Mouse (Mus musculus): ENCODE data around the gene Noto. TPM values are rescaled to one million over a fixed set of nuclear protein-coding genes. Genes with fewer than 3 reads are reported as not detected.

Noto gene
- polyA plus RNA-seq, 1 experiment: 2.0 TPM

- no peaks in the 10 kb centered on the region for H3K4me1 ChIP-seq (ENCODE audit: control insufficient read depth, insufficient read depth, low read length)
- TF ChIP-seq POLR2A (IDR thresholded peaks at IDR 0.05; ENCODE audit: borderline replicate concordance, control insufficient read depth, low read depth, low read length) (no peak), CTCF (IDR thresholded peaks at IDR 0.05; ENCODE audit: control insufficient read depth, insufficient read depth, low read length) (no peak)
- 70% methylated on average over 8 of the region's 8 CpGs for WGBS
These were observed 48.3 kb downstream of the Noto start for GRCm38 (mm10) chr6:85471962-85472361.

GRCm38 (mm10) chr6:85472542-85472941 is 48.9 kb downstream of the Noto start:
- 63% methylated on average over 5 of the region's 5 CpGs for WGBS
- no peak for TF ChIP-seq POLR2A (IDR thresholded peaks at IDR 0.05; ENCODE audit: borderline replicate concordance, control insufficient read depth, low read depth, low read length)
- no peak for TF ChIP-seq CTCF (IDR thresholded peaks at IDR 0.05; ENCODE audit: control insufficient read depth, insufficient read depth, low read length)
- Histone ChIP-seq H3K27ac (ENCODE audit: control insufficient read depth, insufficient read depth, low read depth, low read length, poor library complexity) (no peak overlapping the region), H3K4me3 (replicated peaks; ENCODE audit: control insufficient read depth, low read depth, low read length) (no peak overlapping the region), H3K4me1 (ENCODE audit: control insufficient read depth, insufficient read depth, low read length) (no peaks in the 10 kb centered on the region)

More at GRCm38 (mm10) chr6:85471962-85472361, 48.3 kb downstream of the Noto start:
- H3K4me3 ChIP-seq (replicated peaks; ENCODE audit: control insufficient read depth, low read depth, low read length): no peak overlapping the region
- H3K27ac ChIP-seq (ENCODE audit: control insufficient read depth, insufficient read depth, low read depth, low read length, poor library complexity): no peak overlapping the region

- WGBS: 80% methylated on average over 3 of the region's 3 CpGs
- Histone ChIP-seq H3K4me1 (ENCODE audit: control insufficient read depth, insufficient read depth, low read length) (no peaks in the 10 kb centered on the region; the same call in 1 of the 2 replicates), H3K27ac (ENCODE audit: control insufficient read depth, insufficient read depth, low read depth, low read length, poor library complexity) (no peak overlapping the region), H3K4me3 (replicated peaks; ENCODE audit: control insufficient read depth, low read depth, low read length) (no peak overlapping the region)
- TF ChIP-seq POLR2A (IDR thresholded peaks at IDR 0.05; ENCODE audit: borderline replicate concordance, control insufficient read depth, low read depth, low read length) (no peak), CTCF (IDR thresholded peaks at IDR 0.05; ENCODE audit: control insufficient read depth, insufficient read depth, low read length) (no peak)
These were observed 51.9 kb downstream of the Noto start for GRCm38 (mm10) chr6:85475581-85475980.

- Histone ChIP-seq H3K4me1 (ENCODE audit: control insufficient read depth, insufficient read depth, low read length) (no peaks in the 10 kb centered on the region; the same call in 1 of the 2 replicates), H3K27ac (ENCODE audit: control insufficient read depth, insufficient read depth, low read depth, low read length, poor library complexity) (no peak overlapping the region), H3K4me3 (replicated peaks; ENCODE audit: control insufficient read depth, low read depth, low read length) (no peak overlapping the region)
- TF ChIP-seq CTCF (IDR thresholded peaks at IDR 0.05; ENCODE audit: control insufficient read depth, insufficient read depth, low read length) (peak; percentile 63), POLR2A (IDR thresholded peaks at IDR 0.05; ENCODE audit: borderline replicate concordance, control insufficient read depth, low read depth, low read length) (no peak)
- WGBS: 39% methylated on average over 10 of the region's 10 CpGs
These were observed 53.8 kb downstream of the Noto start for GRCm38 (mm10) chr6:85477366-85477917.

GRCm38 (mm10) chr6:85478416-85478815 is 54.7 kb downstream of the Noto start:
- H3K4me3 ChIP-seq (replicated peaks; ENCODE audit: control insufficient read depth, low read depth, low read length): no peak overlapping the region
- H3K4me1 ChIP-seq (ENCODE audit: control insufficient read depth, insufficient read depth, low read length): no peaks in the 10 kb centered on the region; the same call in 1 of the 2 replicates
- WGBS: 48% methylated on average over 14 of the region's 14 CpGs
- TF ChIP-seq POLR2A (IDR thresholded peaks at IDR 0.05; ENCODE audit: borderline replicate concordance, control insufficient read depth, low read depth, low read length): no peak
- TF ChIP-seq CTCF (IDR thresholded peaks at IDR 0.05; ENCODE audit: control insufficient read depth, insufficient read depth, low read length): no peak
- no peak overlapping the region for H3K27ac ChIP-seq (ENCODE audit: control insufficient read depth, insufficient read depth, low read depth, low read length, poor library complexity)

Other genes with a start within 250 kb of the Noto start
- not detected in 2 replicates for gene Emx1, start 236.4 kb upstream of the Noto start, polyA plus RNA-seq (2011; ENCODE audit: insufficient read depth, insufficient read length, low replicate concordance, missing spikeins)
- gene Sfxn5, start 90.5 kb upstream of the Noto start, polyA plus RNA-seq (2011; ENCODE audit: insufficient read depth, insufficient read length, low replicate concordance, missing spikeins): 14.5 and 27.9 TPM in 2 replicates
- 1.7 and 3.8 TPM in 2 replicates for gene Rab11fip5, start 49.3 kb upstream of the Noto start, polyA plus RNA-seq (2011; ENCODE audit: insufficient read depth, insufficient read length, low replicate concordance, missing spikeins)
- gene Smyd5, start 8.1 kb downstream of the Noto start, polyA plus RNA-seq (2011; ENCODE audit: insufficient read depth, insufficient read length, low replicate concordance, missing spikeins): 7.3 and 8.1 TPM in 2 replicates
- gene Cct7, start 27.6 kb downstream of the Noto start, polyA plus RNA-seq (2011; ENCODE audit: insufficient read depth, insufficient read length, low replicate concordance, missing spikeins): 87.1 and 97.5 TPM in 2 replicates
- gene Pradc1, start 28.1 kb downstream of the Noto start, polyA plus RNA-seq (2011; ENCODE audit: insufficient read depth, insufficient read length, low replicate concordance, missing spikeins): 3.5 and 16.0 TPM in 2 replicates
- not detected in 2 replicates for gene Fbxo41, start 79.1 kb downstream of the Noto start, polyA plus RNA-seq (2011; ENCODE audit: insufficient read depth, insufficient read length, low replicate concordance, missing spikeins)
- gene Egr4, start 89.7 kb downstream of the Noto start, polyA plus RNA-seq (2011; ENCODE audit: insufficient read depth, insufficient read length, low replicate concordance, missing spikeins): not detected in 2 replicates
- gene Alms1, start 163.6 kb downstream of the Noto start, polyA plus RNA-seq (2011; ENCODE audit: insufficient read depth, insufficient read length, low replicate concordance, missing spikeins): 4.3 and 4.8 TPM in 2 replicates